Mouse (Mus musculus): ENCODE data around the gene Ghdc. TPM values are rescaled to one million over a fixed set of nuclear protein-coding genes. Genes with fewer than 3 reads are reported as not detected.

Ghdc gene
- polyA plus RNA-seq, 1 experiment from 2014 or later: 5.1 TPM

Other genes with a start within 250 kb of the Ghdc start
- gene Acly, start 243.0 kb downstream of the Ghdc start, polyA plus RNA-seq (2016; fragmentation: Nextera tagmentation; extraction: Ambion mirVana): 366 and 368 TPM in 2 replicates
- 2.4 and 2.6 TPM in 2 replicates for gene Ttc25, start 225.3 kb downstream of the Ghdc start, polyA plus RNA-seq (2016; fragmentation: Nextera tagmentation; extraction: Ambion mirVana)
- gene Cnp, start 196.1 kb downstream of the Ghdc start, polyA plus RNA-seq (2016; fragmentation: Nextera tagmentation; extraction: Ambion mirVana): 19.7 and 20.4 TPM in 2 replicates
- 101 and 103 TPM in 2 replicates for gene Nkiras2, start 151.7 kb downstream of the Ghdc start, polyA plus RNA-seq (2016; fragmentation: Nextera tagmentation; extraction: Ambion mirVana)
- gene Dnajc7, start 150.8 kb downstream of the Ghdc start, polyA plus RNA-seq (2016; fragmentation: Nextera tagmentation; extraction: Ambion mirVana): 310 and 329 TPM in 2 replicates
- gene Zfp385c, start 78.5 kb downstream of the Ghdc start, polyA plus RNA-seq (2016; fragmentation: Nextera tagmentation; extraction: Ambion mirVana): 0.34 and 0.97 TPM in 2 replicates
- gene Dhx58, start 66.7 kb downstream of the Ghdc start, polyA plus RNA-seq (2016; fragmentation: Nextera tagmentation; extraction: Ambion mirVana): 1.9 and 2.3 TPM in 2 replicates
- 59.8 and 65.7 TPM in 2 replicates for gene Kat2a, start 58.5 kb downstream of the Ghdc start, polyA plus RNA-seq (2016; fragmentation: Nextera tagmentation; extraction: Ambion mirVana)
- 0.26 TPM in 1 of 2 replicates, not detected in the other for gene Hspb9, start 57.1 kb downstream of the Ghdc start, polyA plus RNA-seq (2016; fragmentation: Nextera tagmentation; extraction: Ambion mirVana)
- 17.1 and 23.4 TPM in 2 replicates for gene Rab5c, start 32.7 kb downstream of the Ghdc start, polyA plus RNA-seq (2016; fragmentation: Nextera tagmentation; extraction: Ambion mirVana)
- gene Kcnh4, start 11.0 kb downstream of the Ghdc start, polyA plus RNA-seq (2016; fragmentation: Nextera tagmentation; extraction: Ambion mirVana): 6.1 and 6.9 TPM in 2 replicates
- gene Hcrt, start 8.0 kb downstream of the Ghdc start, polyA plus RNA-seq (2016; fragmentation: Nextera tagmentation; extraction: Ambion mirVana): not detected in 2 replicates
- 18.8 and 19.4 TPM in 2 replicates for gene Stat5b, start 79.8 kb upstream of the Ghdc start, polyA plus RNA-seq (2016; fragmentation: Nextera tagmentation; extraction: Ambion mirVana)
- gene Stat5a, start 88.4 kb upstream of the Ghdc start, polyA plus RNA-seq (2016; fragmentation: Nextera tagmentation; extraction: Ambion mirVana): 1.5 and 1.8 TPM in 2 replicates
- 31.7 and 35.0 TPM in 2 replicates for gene Stat3, start 168.6 kb upstream of the Ghdc start, polyA plus RNA-seq (2016; fragmentation: Nextera tagmentation; extraction: Ambion mirVana)
- gene Cavin1, start 199.9 kb upstream of the Ghdc start, polyA plus RNA-seq (2016; fragmentation: Nextera tagmentation; extraction: Ambion mirVana): 41.8 and 51.0 TPM in 2 replicates
- 65.6 and 67.5 TPM in 2 replicates for gene Atp6v0a1, start 238.5 kb upstream of the Ghdc start, polyA plus RNA-seq (2016; fragmentation: Nextera tagmentation; extraction: Ambion mirVana)

Data from midbrain, embryonic 12.5 days (tissue).